ENCODE assay signal across 8 mouse cellular contexts in genomic region chr5:122103075-122103474, GRCm38 (mm10). TPM values are rescaled to one million over a fixed set of nuclear protein-coding genes. Genes with fewer than 3 reads are reported as not detected.
DNase-seq lines count a peak whose midpoint lies in the region; ATAC-seq and TF ChIP-seq lines count a peak whose summit lies in the region.

No protein-coding gene starts in this region.

- peaks cover 8% of the 10 kb centered on the region for H3K27me3 ChIP-seq in heart, embryonic 11.5 days (ENCODE audit: control insufficient read depth, insufficient read depth, low read length)
- no peaks in the 10 kb centered on the region for H3K27me3 ChIP-seq in hindbrain, embryonic 14.5 days (ENCODE audit: control insufficient read depth, insufficient read depth, low read length)
- peaks cover 2% of the 10 kb centered on the region; the same call in 1 of the 2 replicates for H3K27me3 ChIP-seq in stomach, postnatal 0 days (ENCODE audit: control insufficient read depth, insufficient read depth, low read length)

- peak overlapping the region; percentile 98 for H3K27ac ChIP-seq in heart, embryonic 11.5 days (ENCODE audit: low read depth, low read length)
- no peak overlapping the region; the same call in 1 of the 2 replicates for H3K27ac ChIP-seq in hindbrain, embryonic 14.5 days
- no peak overlapping the region for H3K27ac ChIP-seq in stomach, postnatal 0 days (replicated peaks)

- peak overlapping the region; percentile 58 for H3K4me3 ChIP-seq in heart, embryonic 11.5 days (ENCODE audit: low read depth, low read length)
- H3K4me3 ChIP-seq in hindbrain, embryonic 14.5 days (replicated peaks; ENCODE audit: low read length) = no peak overlapping the region
- 0 out of 2 replicates have a peak overlapping the region, but pooled peaks have one; percentile 6 for H3K4me3 ChIP-seq in stomach, postnatal 0 days (ENCODE audit: low read depth, low read length)

- H3K4me2 ChIP-seq in heart, embryonic 11.5 days = peak overlapping the region; percentile 65
- peak overlapping the region; percentile 38 for H3K4me2 ChIP-seq in hindbrain, embryonic 14.5 days (replicated peaks)
- peak overlapping the region; percentile 36 for H3K4me2 ChIP-seq in stomach, postnatal 0 days (replicated peaks; ENCODE audit: low read depth)

- TF ChIP-seq CTCF in stomach, postnatal 0 days (IDR thresholded peaks at IDR 0.05; ENCODE audit: low read depth) = no peak

- intact Hi-C loops in heart, postnatal 14 days (cut with DNase I) = no loop called here

- no peak for ATAC-seq in heart, embryonic 11.5 days (replicated peaks; ENCODE audit: insufficient number of reproducible peaks, low FRiP score, low TSS enrichment)
- no peak for ATAC-seq in hindbrain, embryonic 14.5 days (ENCODE audit: low FRiP score)
- ATAC-seq in stomach, postnatal 0 days (ENCODE audit: low FRiP score, low TSS enrichment) = no peak

- peaks cover 12% of the 10 kb centered on the region for H3K4me1 ChIP-seq in heart, embryonic 11.5 days (ENCODE audit: control insufficient read depth, insufficient read depth, low read length)
- H3K4me1 ChIP-seq in hindbrain, embryonic 14.5 days (replicated peaks; ENCODE audit: control insufficient read depth, insufficient read depth, low read length) = no peaks in the 10 kb centered on the region; the same call in 1 of the 2 replicates
- no peaks in the 10 kb centered on the region for H3K4me1 ChIP-seq in stomach, postnatal 0 days (replicated peaks; ENCODE audit: control insufficient read depth, insufficient read depth)

- DNase-seq in heart, postnatal 14 days = no peak
- peak; percentile 35 for DNase-seq in right cerebral cortex, adult 18-20 months
- no peak for DNase-seq in right cerebral cortex, postnatal 4 days
- no peak for DNase-seq in hindbrain, embryonic 14.5 days (ENCODE audit: low spot score)
- DNase-seq in stomach, postnatal 0 days (ENCODE audit: low spot score) = no peak
- DNase-seq in thymus, postnatal 36 days = no peak
- no peak for DNase-seq in layer of hippocampus, adult 18-20 months (ENCODE audit: low spot score in 2 of 2)

- WGBS in heart, embryonic 11.5 days (ENCODE audit: insufficient replicate concordance) = 35% methylated on average over 12 of the region's 12 CpGs
- WGBS in hindbrain, embryonic 14.5 days = 37% methylated on average over 12 of the region's 12 CpGs
- 23% methylated on average over 12 of the region's 12 CpGs for WGBS in stomach, postnatal 0 days

- no peak for TF ChIP-seq EP300 in stomach, postnatal 0 days (optimal IDR thresholded peaks at IDR 0.05)

- H3K9me3 ChIP-seq in heart, embryonic 11.5 days (replicated peaks; ENCODE audit: control insufficient read depth, low read length) = no peaks in the 10 kb centered on the region
- no peaks in the 10 kb centered on the region for H3K9me3 ChIP-seq in hindbrain, embryonic 14.5 days (ENCODE audit: control insufficient read depth, low read length)
- H3K9me3 ChIP-seq in stomach, postnatal 0 days (ENCODE audit: control insufficient read depth, low read length) = no peaks in the 10 kb centered on the region

- no peaks in the 10 kb centered on the region for H3K36me3 ChIP-seq in heart, embryonic 11.5 days (ENCODE audit: control insufficient read depth, insufficient read depth, low read length)
- H3K36me3 ChIP-seq in hindbrain, embryonic 14.5 days (replicated peaks; ENCODE audit: control insufficient read depth, insufficient read depth) = no peaks in the 10 kb centered on the region
- no peaks in the 10 kb centered on the region for H3K36me3 ChIP-seq in stomach, postnatal 0 days (ENCODE audit: control insufficient read depth, insufficient read depth, low read length)

- peak overlapping the region; percentile 93 for H3K9ac ChIP-seq in heart, embryonic 11.5 days (ENCODE audit: low read depth, low read length)
- peak overlapping the region; percentile 31; the same call in 1 of the 2 replicates for H3K9ac ChIP-seq in hindbrain, embryonic 14.5 days
- 0 out of 2 replicates have a peak overlapping the region, but pooled peaks have one; percentile 18 for H3K9ac ChIP-seq in stomach, postnatal 0 days (ENCODE audit: low read length)

RNA-seq across cellular contexts. Expression of gene Myl2, which starts 2.3 kb away (rescaled TPM):
- polyA plus RNA-seq in heart, embryonic 11.5 days (2014; fragmentation: Nextera tagmentation; extraction: Ambion mirVana) = 6,790 and 6,847 TPM in 2 replicates
- over 10,000 TPM; 16,479 to 17,190 TPM for total RNA-seq in heart, postnatal 14 days (2021)
- polyA plus RNA-seq in hindbrain, embryonic 14.5 days (2014; fragmentation: Nextera tagmentation; extraction: Ambion mirVana) = 0.80 and 0.86 TPM in 2 replicates
- 0.21 and 0.30 TPM in 2 replicates for polyA plus RNA-seq in stomach, postnatal 0 days (2015; fragmentation: Nextera tagmentation; extraction: Ambion mirVana)
- total RNA-seq in layer of hippocampus, adult 18-20 months (2021) = 1 to 10 TPM; 1.1 to 2.2 TPM

RNA-seq across cellular contexts. Expression of gene Ccdc63, which starts 37.5 kb away (rescaled TPM):
- polyA plus RNA-seq in heart, embryonic 11.5 days (2014; fragmentation: Nextera tagmentation; extraction: Ambion mirVana) = 0.47 and 0.51 TPM in 2 replicates
- not detected for total RNA-seq in heart, postnatal 14 days (2021)
- polyA plus RNA-seq in hindbrain, embryonic 14.5 days (2014; fragmentation: Nextera tagmentation; extraction: Ambion mirVana) = 0.23 TPM in 1 of 2 replicates, not detected in the other
- 0.07 TPM in 2 replicates for polyA plus RNA-seq in stomach, postnatal 0 days (2015; fragmentation: Nextera tagmentation; extraction: Ambion mirVana)
- total RNA-seq in layer of hippocampus, adult 18-20 months (2021) = 1 to 10 TPM in 1 of 2 experiments, under 1 TPM in 1; 0.68 to 1.0 TPM

RNA-seq across cellular contexts. Expression of gene Cux2, which starts 53.2 kb away (rescaled TPM):
- polyA plus RNA-seq in heart, embryonic 11.5 days (2014; fragmentation: Nextera tagmentation; extraction: Ambion mirVana) = 4.7 and 7.1 TPM in 2 replicates
- 10 to 100 TPM; 24.8 to 27.0 TPM for total RNA-seq in heart, postnatal 14 days (2021)
- 25.5 and 28.1 TPM in 2 replicates for polyA plus RNA-seq in hindbrain, embryonic 14.5 days (2014; fragmentation: Nextera tagmentation; extraction: Ambion mirVana)
- polyA plus RNA-seq in stomach, postnatal 0 days (2015; fragmentation: Nextera tagmentation; extraction: Ambion mirVana) = 1.2 and 1.5 TPM in 2 replicates
- total RNA-seq in layer of hippocampus, adult 18-20 months (2021) = 10 to 100 TPM; 30.8 to 31.3 TPM

RNA-seq across cellular contexts. Expression of gene Ppp1cc, which starts 55.0 kb away (rescaled TPM):
- 216 and 225 TPM in 2 replicates for polyA plus RNA-seq in heart, embryonic 11.5 days (2014; fragmentation: Nextera tagmentation; extraction: Ambion mirVana)
- 100 to 1,000 TPM; 121 to 152 TPM for total RNA-seq in heart, postnatal 14 days (2021)
- polyA plus RNA-seq in hindbrain, embryonic 14.5 days (2014; fragmentation: Nextera tagmentation; extraction: Ambion mirVana) = 200 and 229 TPM in 2 replicates
- 104 and 112 TPM in 2 replicates for polyA plus RNA-seq in stomach, postnatal 0 days (2015; fragmentation: Nextera tagmentation; extraction: Ambion mirVana)
- total RNA-seq in layer of hippocampus, adult 18-20 months (2021) = 100 to 1,000 TPM; 189 to 219 TPM

Comparison
In these comparisons a context has a peak if more than half of its experiments do, and no peak if none do; other contexts are left out.
1. H3K9ac ChIP-seq: peak in every context shown above with its lines; median percentile 93 in heart, embryonic 11.5 days; 31 in hindbrain, embryonic 14.5 days; 18 in stomach, postnatal 0 days.
2. RNA of gene Myl2, which starts 2.3 kb away (polyA plus RNA-seq): 6,790 to 6,847 TPM in heart, embryonic 11.5 days; 0.80 to 0.86 TPM in hindbrain, embryonic 14.5 days and 0.21 to 0.30 TPM in stomach, postnatal 0 days; every median in the first group is over 1,000 times any median in the second.
3. Peak in every context shown above with its lines, with median percentiles within 50 percentile points of each other: H3K4me2 ChIP-seq.